Mouse (Mus musculus): ENCODE results near the gene Dock8. TPM values are rescaled to one million over a fixed set of nuclear protein-coding genes. Genes with fewer than 3 reads are reported as not detected.
A peak's percentile ranks its signal among the peaks of the same experiment; 100 is the strongest.

Dock8 gene
- total and polyA plus RNA-seq, 2 experiments from 2014 or later: 0.29 to 0.69 TPM

GRCm38 (mm10) chr19:25238121-25238520 lies 238.8 kb downstream of the Dock8 start:
- peaks cover 16% of the 10 kb centered on the region for H3K27me3 ChIP-seq (ENCODE audit: insufficient read depth, low read length)
- DNase-seq: no peak
- peak overlapping the region; percentile 94 for H3K4me2 ChIP-seq (ENCODE audit: low read depth)
- H3K9me3 ChIP-seq (ENCODE audit: low read length): no peaks in the 10 kb centered on the region
- H3K4me1 ChIP-seq (ENCODE audit: insufficient read depth): no peaks in the 10 kb centered on the region; the same call in 1 of the 2 replicates
- H3K27ac ChIP-seq (ENCODE audit: low read depth, low read length): no peak overlapping the region
- no peak overlapping the region for H3K9ac ChIP-seq
- TF ChIP-seq CTCF (IDR thresholded peaks at IDR 0.05; ENCODE audit: low read depth): no peak
- 4% methylated on average over 13 of the region's 13 CpGs for WGBS
- no peaks in the 10 kb centered on the region for H3K36me3 ChIP-seq (ENCODE audit: insufficient read depth)
- peak overlapping the region; percentile 52; the same call in 1 of the 2 replicates for H3K4me3 ChIP-seq (ENCODE audit: low read depth, low read length)
- ATAC-seq: no peak

GRCm38 (mm10) chr19:25243566-25243965 lies 244.2 kb downstream of the Dock8 start:
- Histone ChIP-seq H3K36me3 (ENCODE audit: insufficient read depth) (no peaks in the 10 kb centered on the region), H3K4me1 (ENCODE audit: insufficient read depth) (no peaks in the 10 kb centered on the region), H3K27ac (ENCODE audit: low read depth, low read length) (no peak overlapping the region), H3K4me3 (ENCODE audit: low read depth, low read length) (no peak overlapping the region), H3K9me3 (ENCODE audit: low read length) (no peaks in the 10 kb centered on the region), H3K4me2 (ENCODE audit: low read depth) (no peak overlapping the region), H3K9ac (no peak overlapping the region), H3K27me3 (ENCODE audit: insufficient read depth, low read length) (peaks cover 3% of the 10 kb centered on the region; the same call in 1 of the 2 replicates)
- no peak for DNase-seq
- WGBS: 85% methylated on average over 4 of the region's 4 CpGs
- ATAC-seq: no peak
- no peak for TF ChIP-seq CTCF (IDR thresholded peaks at IDR 0.05; ENCODE audit: low read depth)

GRCm38 (mm10) chr19:25246062-25246461 lies 246.7 kb downstream of the Dock8 start:
- H3K27me3 ChIP-seq (ENCODE audit: insufficient read depth, low read length): no peaks in the 10 kb centered on the region
- H3K4me3 ChIP-seq (ENCODE audit: low read depth, low read length): no peak overlapping the region
- no peak overlapping the region for H3K27ac ChIP-seq (ENCODE audit: low read depth, low read length)
- no peak overlapping the region for H3K4me2 ChIP-seq (ENCODE audit: low read depth)
- no peak for ATAC-seq
- no peak for TF ChIP-seq CTCF (IDR thresholded peaks at IDR 0.05; ENCODE audit: low read depth)
- no peak for DNase-seq
- no peaks in the 10 kb centered on the region for H3K4me1 ChIP-seq (ENCODE audit: insufficient read depth)
- 93% methylated on average over 8 of the region's 8 CpGs for WGBS
- H3K9ac ChIP-seq: no peak overlapping the region
- no peaks in the 10 kb centered on the region for H3K36me3 ChIP-seq (ENCODE audit: insufficient read depth)
- H3K9me3 ChIP-seq (ENCODE audit: low read length): no peaks in the 10 kb centered on the region

- Histone ChIP-seq H3K27ac (ENCODE audit: low read depth, low read length) (no peak overlapping the region), H3K27me3 (ENCODE audit: insufficient read depth, low read length) (no peaks in the 10 kb centered on the region), H3K4me2 (ENCODE audit: low read depth) (no peak overlapping the region), H3K9me3 (ENCODE audit: low read length) (no peaks in the 10 kb centered on the region), H3K4me1 (ENCODE audit: insufficient read depth) (no peaks in the 10 kb centered on the region), H3K4me3 (ENCODE audit: low read depth, low read length) (no peak overlapping the region), H3K9ac (no peak overlapping the region), H3K36me3 (ENCODE audit: insufficient read depth) (no peaks in the 10 kb centered on the region)
- WGBS: 82% methylated on average over 14 of the region's 14 CpGs
- no peak for TF ChIP-seq CTCF (IDR thresholded peaks at IDR 0.05; ENCODE audit: low read depth)
- DNase-seq (no peak), ATAC-seq (no peak)
Observed at GRCm38 (mm10) chr19:25247858-25248552, 248.7 kb downstream of the Dock8 start.

GRCm38 (mm10) chr19:25249230-25249629 lies 249.9 kb downstream of the Dock8 start:
- no peaks in the 10 kb centered on the region for H3K9me3 ChIP-seq (ENCODE audit: low read length)
- no peak overlapping the region for H3K4me3 ChIP-seq (ENCODE audit: low read depth, low read length)
- no peaks in the 10 kb centered on the region for H3K27me3 ChIP-seq (ENCODE audit: insufficient read depth, low read length)
- H3K27ac ChIP-seq (ENCODE audit: low read depth, low read length): no peak overlapping the region
- DNase-seq: no peak
- 24% methylated on average over 13 of the region's 13 CpGs for WGBS
- no peaks in the 10 kb centered on the region for H3K4me1 ChIP-seq (ENCODE audit: insufficient read depth)
- no peaks in the 10 kb centered on the region for H3K36me3 ChIP-seq (ENCODE audit: insufficient read depth)
- no peak for TF ChIP-seq CTCF (IDR thresholded peaks at IDR 0.05; ENCODE audit: low read depth)
- no peak overlapping the region for H3K9ac ChIP-seq
- H3K4me2 ChIP-seq (ENCODE audit: low read depth): 0 out of 2 replicates have a peak overlapping the region, but pooled peaks have one; percentile 0
- ATAC-seq: no peak

- no peak for TF ChIP-seq CTCF (IDR thresholded peaks at IDR 0.05; ENCODE audit: low read depth)
- Histone ChIP-seq H3K27me3 (ENCODE audit: insufficient read depth, low read length) (no peaks in the 10 kb centered on the region), H3K4me2 (ENCODE audit: low read depth) (no peak overlapping the region), H3K4me3 (ENCODE audit: low read depth, low read length) (no peak overlapping the region), H3K9me3 (ENCODE audit: low read length) (no peaks in the 10 kb centered on the region), H3K27ac (ENCODE audit: low read depth, low read length) (no peak overlapping the region), H3K4me1 (ENCODE audit: insufficient read depth) (no peaks in the 10 kb centered on the region), H3K9ac (no peak overlapping the region), H3K36me3 (ENCODE audit: insufficient read depth) (no peaks in the 10 kb centered on the region)
- 85% methylated on average over 3 of the region's 3 CpGs for WGBS
- DNase-seq: no peak
- ATAC-seq: no peak
Observed at GRCm38 (mm10) chr19:25251610-25252140, 252.3 kb downstream of the Dock8 start.

Other genes with a start within 250 kb of the Dock8 start
- 4.4 and 4.8 TPM in 2 replicates for gene Pgm5, start 137.7 kb upstream of the Dock8 start, total RNA-seq (2014; rRNA removed)
- 0.23 and 0.39 TPM in 2 replicates for gene Pgm5, start 137.7 kb upstream of the Dock8 start, polyA plus RNA-seq (2015; fragmentation: Nextera tagmentation; extraction: Ambion mirVana)
- 39.2 and 65.9 TPM in 2 replicates for gene Gm10053, start 123.8 kb upstream of the Dock8 start, total RNA-seq (2014; rRNA removed)
- 285 and 302 TPM in 2 replicates for gene Gm10053, start 123.8 kb upstream of the Dock8 start, polyA plus RNA-seq (2015; fragmentation: Nextera tagmentation; extraction: Ambion mirVana)
- gene Foxd4, start 98.3 kb upstream of the Dock8 start, total RNA-seq (2014; rRNA removed): not detected in 2 replicates
- gene Foxd4, start 98.3 kb upstream of the Dock8 start, polyA plus RNA-seq (2015; fragmentation: Nextera tagmentation; extraction: Ambion mirVana): not detected in 2 replicates
- gene Cbwd1, start 37.9 kb upstream of the Dock8 start, total RNA-seq (2014; rRNA removed): 19.3 and 21.2 TPM in 2 replicates
- 7.8 and 8.6 TPM in 2 replicates for gene Cbwd1, start 37.9 kb upstream of the Dock8 start, polyA plus RNA-seq (2015; fragmentation: Nextera tagmentation; extraction: Ambion mirVana)
- 10.4 and 10.8 TPM in 2 replicates for gene Kank1, start 237.4 kb downstream of the Dock8 start, total RNA-seq (2014; rRNA removed)
- gene Kank1, start 237.4 kb downstream of the Dock8 start, polyA plus RNA-seq (2015; fragmentation: Nextera tagmentation; extraction: Ambion mirVana): 2.7 and 3.9 TPM in 2 replicates